Mouse (Mus musculus): Measurements from ENCODE around the gene Morn1.

The Morn1 gene

DNA sequence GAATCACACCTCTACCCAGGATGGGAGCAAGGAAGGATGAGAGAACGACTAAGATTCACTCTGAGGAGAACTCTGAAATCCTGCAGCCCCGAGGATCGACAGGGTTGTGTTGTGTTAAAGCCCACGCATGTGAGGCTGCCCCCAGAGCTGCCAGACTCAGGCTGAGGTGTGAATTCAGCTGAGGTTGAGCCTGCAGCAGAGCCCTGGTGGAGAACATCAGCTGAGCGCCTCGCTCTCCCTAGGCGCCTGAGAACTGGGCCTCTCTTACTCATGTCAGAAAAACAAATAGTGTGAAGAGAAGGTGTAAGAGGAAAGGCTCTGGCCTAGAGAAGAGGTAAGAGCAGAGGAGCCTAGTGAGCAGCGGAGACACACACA, 72.2 kb downstream of the Morn1 start:
- no peak for DNase-seq (ENCODE audit: low spot score in 2 of 2)

DNA sequence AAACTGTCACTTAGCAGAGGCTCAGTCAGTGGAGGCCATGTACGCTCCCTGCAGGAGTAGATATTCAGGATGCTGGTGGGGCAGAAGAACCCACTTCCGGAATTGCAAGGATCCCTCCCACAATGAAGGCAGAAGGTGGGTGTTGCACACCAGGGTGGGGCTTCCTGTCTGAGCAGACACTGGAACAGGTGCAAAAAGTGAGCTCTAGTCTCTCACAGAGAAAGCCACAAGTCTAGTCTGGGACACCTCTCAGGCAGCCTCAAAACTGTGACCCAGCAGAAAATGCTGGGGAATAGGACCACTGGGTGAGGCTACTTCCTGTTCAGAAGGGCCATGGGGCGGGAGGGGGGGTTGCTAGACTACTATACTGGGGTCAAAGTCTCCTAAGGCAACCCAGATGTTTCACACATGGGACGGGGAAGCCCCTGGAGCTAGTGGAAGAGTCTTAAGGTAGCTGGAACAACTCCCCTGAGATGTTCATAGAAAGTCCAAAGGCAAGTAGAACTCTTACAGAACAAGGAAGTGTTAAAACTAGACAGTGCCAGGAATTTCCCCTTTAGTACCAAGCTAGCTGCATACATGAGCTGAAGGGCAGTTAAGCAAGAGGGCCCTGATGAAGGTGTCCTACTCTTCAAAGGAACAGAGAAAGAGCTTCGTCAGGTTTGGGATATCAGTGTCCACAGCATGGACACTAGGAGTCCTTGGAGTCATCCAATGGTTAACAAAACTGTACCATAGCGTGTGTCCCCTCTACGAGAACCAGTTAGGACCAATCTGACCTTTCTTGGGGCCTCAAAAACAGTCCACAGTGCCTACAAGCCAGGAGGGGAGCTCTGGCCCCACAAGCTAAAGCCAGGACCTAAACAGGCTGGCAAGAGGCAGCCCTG, 76.3 kb downstream of the Morn1 start:
- peak in 1 of 2 experiments; percentile 38 for DNase-seq (ENCODE audit: low spot score in 2 of 2)

DNA sequence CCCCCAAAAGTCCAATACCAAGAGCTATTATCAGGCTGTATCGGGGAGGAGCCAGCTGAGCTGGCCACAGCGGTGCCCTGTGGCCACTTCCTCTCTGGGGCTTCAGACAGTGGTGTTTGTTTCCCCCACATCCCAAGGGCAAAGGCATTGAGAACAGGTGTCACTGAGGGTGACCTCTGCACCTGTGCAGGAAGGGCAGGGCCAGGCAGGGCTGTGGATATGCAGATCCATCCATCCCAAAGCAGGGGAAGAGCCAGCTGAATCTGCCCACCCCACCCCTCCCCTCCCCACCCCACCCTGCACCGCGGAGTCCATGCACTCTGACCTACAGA, 76.9 kb downstream of the Morn1 start:
- DNase-seq (ENCODE audit: low spot score in 2 of 2) = no peak

DNA sequence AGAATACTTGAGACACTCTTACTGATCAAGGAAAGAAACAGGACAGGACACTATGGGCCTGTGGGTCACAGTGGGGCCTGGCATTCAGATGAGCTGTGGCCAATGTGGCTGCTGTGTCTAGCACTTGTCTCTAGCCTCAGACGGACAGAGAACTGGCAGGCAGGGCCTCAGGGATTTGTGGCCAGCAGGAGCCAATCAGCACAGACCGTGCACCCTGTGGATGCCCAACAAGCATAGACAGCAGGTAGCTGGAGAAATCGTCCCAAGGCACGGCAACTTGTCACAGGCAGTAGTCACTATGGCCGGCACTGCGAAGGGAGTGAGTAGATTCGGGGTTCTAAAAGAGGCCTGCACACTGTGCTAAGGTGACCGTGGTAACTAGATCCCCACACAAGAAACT, 77.3 kb downstream of the Morn1 start:
- no peak for DNase-seq (ENCODE audit: low spot score in 2 of 2)

DNA sequence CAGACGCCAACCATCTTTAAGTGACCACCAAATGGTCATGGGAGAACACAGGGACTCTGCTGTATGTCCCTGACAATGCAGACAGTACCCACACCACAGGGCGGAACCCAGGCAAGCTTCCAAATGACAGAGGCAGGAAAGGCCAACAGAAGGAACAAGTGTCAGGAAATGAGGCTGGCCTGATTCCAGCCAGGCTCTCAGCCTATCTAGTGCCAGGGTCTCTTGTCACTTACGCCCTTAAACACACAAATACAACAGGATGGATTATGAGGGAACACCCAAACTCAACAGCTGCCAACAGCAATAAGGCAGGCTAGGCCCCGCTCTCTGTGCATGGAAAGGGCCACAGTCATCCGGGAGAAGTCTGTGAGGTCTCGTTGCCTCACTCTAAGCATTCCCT, 78.2 kb downstream of the Morn1 start:
- DNase-seq (ENCODE audit: low spot score in 2 of 2) = no peak

DNA sequence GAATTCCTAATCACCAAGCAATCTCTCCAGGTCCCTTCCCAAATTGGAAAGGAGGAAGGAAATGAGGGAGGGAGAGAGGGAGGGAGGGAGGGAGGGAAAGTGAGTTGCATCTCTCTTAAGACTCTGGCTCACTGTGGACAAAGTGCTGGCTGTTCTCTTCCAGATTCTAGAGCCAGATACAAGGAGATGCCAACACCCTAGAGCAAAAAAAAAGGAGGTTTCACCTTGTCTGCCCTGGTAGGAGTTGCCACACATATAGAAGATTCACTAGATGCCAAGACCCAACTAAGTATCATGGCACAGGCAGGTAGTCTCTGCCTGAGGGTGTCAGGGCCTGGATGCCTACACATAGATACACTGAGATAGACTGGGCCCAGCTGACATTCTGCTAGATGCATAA, 79.5 kb downstream of the Morn1 start:
- DNase-seq (ENCODE audit: low spot score in 2 of 2) = no peak

DNA sequence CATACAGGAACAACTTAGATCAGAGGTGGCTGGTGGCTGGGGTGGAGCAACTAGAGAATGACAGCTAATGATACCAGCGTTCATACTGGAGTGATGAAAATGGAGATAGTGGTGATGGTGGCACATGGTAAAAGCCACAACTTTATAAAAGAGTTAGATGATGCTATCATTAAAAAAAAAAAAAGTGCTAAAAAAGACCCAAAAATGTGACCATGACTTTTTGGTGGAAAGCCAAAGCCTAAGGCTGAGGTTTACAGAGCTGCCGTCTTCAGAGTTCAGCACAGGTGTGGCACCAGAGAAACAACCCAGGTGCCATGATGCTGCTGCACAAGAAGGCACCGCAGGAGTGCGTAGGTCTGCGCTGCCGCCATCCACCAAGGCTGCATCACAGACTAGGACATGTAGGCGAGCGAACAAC, 82.5 kb downstream of the Morn1 start:
- DNase-seq (ENCODE audit: low spot score in 2 of 2) = no peak

DNA sequence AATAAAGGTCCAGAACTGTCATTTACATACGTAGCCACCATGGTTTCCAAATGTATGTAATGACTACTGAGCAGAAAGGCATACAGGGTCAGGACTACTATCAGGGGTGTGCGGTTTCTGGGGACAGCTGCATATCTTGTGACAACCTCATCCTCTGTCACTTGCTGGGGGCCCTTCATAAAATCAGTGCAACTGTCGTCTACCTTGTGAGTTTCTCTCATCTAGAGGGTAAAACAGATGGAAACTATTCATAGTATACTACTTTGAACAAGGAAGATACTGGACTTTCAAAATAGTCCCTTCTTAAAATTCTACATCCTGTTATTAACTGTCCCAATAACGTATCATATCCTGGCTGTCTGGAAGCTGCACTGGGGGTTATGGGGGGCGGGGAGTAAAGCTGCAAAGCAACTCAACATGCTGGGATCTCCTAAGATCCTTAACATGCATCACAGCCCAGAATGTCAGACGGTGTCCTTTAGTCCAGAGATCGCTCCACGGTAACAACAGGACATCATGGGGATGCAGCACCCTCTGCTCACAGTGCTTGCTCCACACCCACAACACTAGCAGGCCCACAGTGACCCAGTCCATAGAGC, 84.3 kb downstream of the Morn1 start:
- no peak for DNase-seq (ENCODE audit: low spot score in 2 of 2)

DNA sequence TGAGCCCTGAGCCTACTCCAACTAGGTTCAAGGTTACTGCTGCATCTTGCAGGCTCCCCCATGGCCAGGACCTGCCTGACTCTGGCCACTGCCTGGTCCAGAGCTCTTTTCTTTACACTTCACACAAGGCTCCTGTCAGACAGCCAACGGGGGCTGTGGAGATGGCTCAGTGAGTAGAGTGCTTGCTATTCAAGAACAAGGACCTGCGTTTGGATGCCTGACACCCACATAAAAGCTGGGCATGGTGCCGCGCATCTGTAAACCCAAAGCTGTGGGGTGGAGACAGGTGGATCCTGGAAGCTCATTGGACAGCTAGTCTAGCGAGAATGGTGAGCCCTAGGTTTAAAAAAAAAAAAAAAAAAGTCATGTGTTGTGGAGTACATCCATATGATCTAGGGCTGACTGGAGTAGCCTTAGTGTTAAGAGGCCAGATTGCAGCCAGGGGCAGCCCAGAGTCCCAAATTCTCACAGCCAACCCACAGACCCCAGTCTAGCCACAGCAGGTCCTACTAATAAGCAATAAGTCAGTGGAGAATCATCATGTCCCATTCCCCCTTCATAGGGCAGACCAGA, 85.7 kb downstream of the Morn1 start:
- DNase-seq (ENCODE audit: low spot score in 2 of 2) = no peak

DNA sequence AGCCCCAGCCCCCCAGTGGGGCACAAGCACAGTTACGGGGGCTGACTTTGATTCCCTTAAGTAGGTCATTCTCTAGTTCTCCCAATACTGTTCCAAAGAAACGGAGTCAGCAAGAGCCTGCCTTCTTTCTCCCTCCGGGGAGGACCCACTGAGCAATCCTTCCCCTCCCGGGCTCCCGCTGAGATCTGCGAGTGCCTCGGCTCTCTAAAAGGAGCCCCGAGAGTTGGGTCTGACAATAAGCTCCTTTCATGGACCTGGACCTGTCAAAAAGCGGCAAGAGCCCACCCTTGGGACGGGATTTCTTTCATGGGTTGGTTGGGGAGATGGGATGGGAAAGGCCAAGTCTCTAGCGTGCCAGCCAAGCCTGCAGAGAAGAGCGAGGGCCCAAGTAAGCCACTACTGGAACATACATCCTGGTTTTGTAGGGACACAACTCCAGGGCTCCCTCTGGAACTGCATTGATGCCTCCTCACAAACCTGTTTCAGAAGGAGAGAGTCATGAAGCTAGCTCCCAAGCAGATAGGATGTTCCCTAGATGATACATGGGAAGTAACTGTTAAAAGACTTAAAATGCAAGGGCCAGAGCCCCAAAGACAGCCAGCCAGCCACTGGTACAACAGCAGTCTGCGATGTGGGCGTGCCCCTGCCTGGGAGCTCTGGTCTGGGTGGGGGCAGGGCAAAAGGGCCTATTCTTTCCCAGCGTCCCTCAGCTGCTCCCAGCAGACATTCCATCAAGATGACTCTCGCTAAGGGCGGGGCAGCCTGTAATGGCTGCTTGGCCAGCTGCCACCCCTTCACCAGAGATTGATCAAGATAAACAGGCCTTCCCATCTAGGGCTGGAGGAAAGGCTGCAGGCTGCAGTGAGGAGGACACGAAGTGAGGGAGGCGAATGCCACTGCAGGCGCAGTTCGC, 86.8 kb downstream of the Morn1 start:
- DNase-seq (ENCODE audit: low spot score in 2 of 2) = peak in 1 of 2 experiments; percentile 16

DNA sequence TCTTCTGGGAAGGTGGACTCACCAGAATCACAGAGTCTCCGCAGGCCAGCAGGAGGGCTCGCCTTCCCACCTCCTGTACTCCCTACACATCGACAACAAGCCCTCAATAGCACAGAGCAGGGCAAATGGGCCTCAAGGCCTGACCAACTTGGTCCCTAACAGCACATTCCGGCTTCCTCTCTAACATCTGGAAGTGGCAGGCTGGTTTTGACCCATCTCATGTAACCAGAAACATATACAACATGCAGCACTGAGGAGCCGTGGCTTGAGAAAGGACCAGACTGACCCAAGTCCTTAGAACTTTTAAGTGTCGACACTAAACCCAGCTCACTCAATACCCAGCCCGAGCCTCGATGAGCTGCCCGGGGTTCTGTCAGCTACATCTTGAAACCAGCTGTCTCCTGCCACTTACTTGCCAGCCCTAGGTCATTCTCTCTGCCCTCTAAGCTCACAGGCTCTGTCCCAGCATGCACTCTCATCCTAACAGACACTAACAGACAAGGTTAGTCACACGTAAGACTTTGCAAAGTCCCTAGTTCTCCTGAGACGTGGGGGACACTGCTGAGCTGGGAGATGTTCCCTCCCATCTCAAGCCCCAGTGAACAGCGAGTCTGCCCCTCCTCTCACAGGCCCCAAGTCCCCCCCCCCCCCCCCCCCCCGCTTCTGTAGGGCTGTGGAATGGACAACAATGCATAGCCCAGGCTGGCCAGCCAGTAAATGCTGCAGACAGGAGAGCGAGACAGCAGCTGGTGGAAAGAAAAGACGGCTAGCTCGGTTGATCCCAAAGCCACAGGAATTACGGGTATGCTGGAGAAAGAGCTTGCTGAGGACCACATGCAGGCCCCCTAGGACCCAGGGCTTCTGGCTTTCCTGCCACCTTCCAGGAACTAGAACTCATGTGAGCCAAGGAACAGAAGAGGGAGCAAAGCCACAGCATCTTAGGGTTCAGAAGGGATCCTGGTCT, 87.7 kb downstream of the Morn1 start:
- no peak for DNase-seq (ENCODE audit: low spot score in 2 of 2)

DNA sequence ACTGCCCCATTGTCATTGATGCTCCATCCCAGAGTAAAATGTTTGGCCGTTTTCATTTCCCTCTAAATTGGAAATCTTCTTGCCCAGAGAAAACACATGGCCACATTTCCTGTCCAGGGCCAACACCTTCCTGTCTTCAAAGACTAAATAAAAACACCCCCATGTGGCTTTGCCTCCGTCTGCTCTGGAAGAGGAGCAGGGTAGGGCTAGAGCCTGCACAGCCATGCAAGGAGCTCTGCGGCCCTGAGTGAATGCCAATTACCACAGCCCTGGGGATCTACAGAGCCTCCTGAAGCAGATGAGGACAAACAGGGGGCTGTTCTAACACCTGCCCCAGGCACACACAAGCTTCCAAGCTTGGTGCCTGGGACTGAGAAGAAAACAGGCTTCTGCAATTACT, 89.8 kb downstream of the Morn1 start:
- DNase-seq (ENCODE audit: low spot score in 2 of 2) = no peak

DNA sequence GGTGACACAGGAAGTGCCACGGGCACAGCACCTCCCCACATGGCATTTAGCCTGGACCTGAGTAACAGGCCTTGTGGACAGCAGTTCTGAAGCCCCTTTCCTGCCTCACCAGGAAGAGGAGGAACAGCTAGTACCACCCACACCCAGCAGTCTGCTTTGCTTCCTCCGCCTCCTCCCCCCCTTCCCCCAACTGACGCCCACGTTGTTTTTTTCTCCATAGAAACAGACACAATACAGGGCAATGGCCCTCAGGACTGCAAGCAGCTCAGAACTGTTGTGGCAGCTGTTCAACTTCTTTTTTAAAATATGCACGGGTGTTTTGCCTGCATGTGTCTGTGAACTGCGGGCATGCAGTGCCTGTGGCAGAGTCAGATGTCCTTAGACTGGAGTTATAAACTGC, 91.9 kb downstream of the Morn1 start:
- DNase-seq (ENCODE audit: low spot score in 2 of 2) = peak in 1 of 2 experiments; percentile 21

DNA sequence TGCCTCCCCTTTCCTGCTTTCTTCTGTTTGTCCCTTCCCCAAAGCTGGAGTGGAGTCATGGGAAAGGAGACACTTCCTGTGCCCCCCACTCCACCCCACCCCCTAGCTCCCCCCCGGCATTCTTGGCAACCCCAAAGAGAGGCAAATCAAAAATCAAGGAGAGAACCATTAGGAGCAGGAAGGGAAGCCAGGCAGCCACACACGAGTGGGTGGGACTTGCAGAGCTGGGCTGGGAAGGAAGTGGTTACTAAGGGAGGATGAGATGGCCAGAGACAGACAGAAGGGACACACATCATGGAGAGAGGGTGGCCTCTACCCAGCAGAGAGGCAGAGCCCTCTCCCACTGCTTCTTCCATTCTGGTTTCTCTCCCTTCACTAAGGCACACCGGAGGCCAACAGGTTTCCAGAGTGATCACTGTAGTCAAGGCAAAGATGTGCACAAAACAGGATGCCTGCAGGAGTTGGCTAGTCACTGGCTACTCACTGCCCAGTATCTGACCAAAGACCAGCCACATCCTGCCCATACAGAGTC, 92.7 kb downstream of the Morn1 start:
- DNase-seq (ENCODE audit: low spot score in 2 of 2) = no peak

DNA sequence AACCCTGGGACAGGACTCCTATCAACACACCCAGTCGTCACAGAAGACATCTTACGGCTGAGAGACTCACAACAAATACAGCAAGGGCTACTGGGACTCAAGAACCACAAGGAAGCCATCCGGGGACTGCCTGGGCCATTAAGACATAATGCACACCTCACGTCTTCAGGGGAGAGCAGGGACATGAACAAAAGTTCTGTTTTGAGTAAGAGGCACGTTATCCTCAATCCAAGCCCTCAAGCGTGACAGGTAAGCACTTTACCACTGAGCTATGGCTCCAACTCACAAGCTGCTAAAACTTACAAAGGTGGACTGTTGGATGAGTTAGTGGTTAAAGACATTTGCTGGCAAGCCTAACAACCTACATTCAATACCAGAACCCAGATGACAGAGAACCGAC, 96.8 kb downstream of the Morn1 start:
- no peak for DNase-seq (ENCODE audit: low spot score in 2 of 2)

DNA sequence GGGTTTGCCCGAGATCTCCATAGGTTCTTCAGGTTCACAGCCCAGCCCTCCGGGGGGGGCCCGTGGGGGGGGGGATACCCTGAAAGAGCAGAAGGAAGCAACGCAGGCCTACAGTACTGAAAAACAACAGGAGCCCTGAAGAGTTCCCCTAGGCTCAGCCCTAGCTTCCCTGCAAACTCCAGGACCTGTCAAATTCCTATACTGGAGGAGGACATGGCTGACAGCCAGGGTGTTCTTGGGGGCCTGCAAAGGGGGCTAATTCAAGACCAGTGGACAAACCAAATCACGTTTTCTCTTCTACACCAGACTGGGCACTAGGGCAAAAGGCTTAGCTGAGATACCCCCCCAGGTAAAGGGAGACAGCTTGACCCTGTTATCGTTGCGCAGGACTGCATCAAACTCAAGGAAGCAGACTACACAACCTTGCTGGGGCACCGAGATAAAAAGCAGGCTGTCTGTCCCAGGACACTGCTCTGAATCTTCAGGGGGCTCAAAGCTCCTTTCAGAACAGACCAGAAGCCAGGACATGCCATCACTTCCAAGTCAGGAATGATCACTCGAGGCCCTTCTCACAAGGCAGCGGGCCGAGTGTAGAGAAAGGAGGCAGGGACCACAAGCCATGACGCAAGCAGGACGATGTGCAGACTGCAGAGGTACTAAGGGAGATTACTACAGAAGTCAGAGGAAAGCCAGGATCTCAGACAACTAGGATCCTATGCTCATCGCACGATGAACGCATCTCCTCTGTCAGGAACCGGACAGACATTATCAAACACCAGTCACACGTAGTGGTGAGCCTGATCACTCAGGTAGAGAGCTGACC, 98.1 kb downstream of the Morn1 start:
- DNase-seq (ENCODE audit: low spot score in 2 of 2) = no peak

DNA sequence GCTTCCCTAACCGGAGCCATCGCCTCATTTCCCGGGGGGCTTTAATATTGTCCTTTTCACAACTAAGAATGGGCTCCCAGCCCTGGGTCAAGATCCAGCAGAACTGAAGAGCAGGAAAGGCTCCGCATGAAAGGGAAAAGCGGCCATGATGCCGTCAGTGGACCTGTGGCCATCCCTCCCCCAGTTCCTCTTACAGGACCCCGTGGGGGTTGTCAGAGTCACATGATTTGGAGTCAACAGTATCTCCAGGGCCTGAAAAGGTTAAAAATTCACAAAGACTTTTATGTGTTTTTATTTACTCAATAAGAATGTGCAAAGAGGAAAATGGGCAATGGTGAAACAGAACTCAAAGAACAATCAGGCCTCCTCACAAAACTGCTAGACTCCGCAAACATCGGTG, 99.5 kb downstream of the Morn1 start:
- no peak for DNase-seq (ENCODE audit: low spot score in 2 of 2)

DNA sequence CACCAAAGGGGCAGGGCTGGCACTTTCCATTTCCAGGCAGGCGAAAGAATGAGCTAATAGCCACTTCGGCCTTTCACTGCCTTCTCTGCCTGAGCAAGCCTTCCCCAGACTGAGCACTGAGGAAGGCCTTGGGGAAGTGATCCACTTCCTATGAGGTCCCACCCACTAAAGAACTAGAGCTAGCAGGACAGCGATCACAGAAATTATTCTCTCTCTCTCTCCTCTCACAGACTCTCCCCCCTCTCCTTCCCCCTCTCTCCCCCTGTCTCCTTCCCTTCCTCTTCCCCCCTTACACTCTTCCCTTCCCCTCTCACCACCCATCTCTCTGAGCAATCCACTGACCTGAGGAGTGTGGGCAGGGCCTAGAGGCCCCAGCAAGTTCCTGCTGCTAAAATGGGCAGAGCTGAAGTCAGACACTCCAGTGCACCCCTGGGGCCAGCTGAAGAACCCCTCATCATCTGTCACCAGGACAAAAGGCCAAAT, 100.9 kb downstream of the Morn1 start:
- no peak for DNase-seq (ENCODE audit: low spot score in 2 of 2)

DNA sequence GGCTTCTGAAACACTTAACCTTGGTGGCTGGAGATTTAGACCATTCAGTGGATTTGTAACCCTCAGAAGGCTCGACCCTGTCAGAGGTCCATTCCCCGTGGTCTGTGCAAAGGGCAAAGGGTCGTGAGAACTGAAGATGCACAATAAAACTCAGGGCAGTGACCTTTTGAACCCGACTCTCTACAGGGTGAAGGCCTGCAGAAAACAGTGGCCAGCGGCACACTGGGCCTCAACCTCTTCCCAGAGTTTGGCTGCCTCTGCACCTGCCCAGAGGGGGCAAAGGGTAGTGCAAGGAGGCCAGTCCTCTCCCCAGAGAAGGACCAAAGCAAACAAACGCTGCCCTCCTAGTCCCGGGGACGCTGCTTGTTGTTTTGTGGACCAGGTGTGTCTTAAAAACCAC, 102.0 kb downstream of the Morn1 start:
- DNase-seq (ENCODE audit: low spot score in 2 of 2) = no peak

DNA sequence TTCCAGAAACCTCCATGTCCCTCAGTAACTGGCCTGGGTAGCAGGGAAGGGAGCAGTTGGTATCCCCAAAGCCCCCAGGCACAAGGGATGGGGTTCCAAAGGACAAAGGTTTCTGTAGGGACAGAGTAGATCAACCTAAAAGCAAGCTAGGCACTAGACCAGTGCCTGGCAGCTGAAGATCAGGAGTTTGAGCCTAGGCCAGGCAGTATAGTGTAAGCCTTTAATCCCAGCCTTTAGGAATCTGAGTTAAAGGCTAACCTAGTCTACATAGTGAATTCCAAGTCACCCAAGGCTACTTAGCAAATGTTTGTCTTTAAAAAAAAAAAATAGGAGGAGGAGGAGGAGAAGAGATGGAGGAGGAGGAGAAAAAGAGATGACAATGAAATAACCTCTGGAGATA, 102.4 kb downstream of the Morn1 start:
- DNase-seq (ENCODE audit: low spot score in 2 of 2) = no peak

All from spleen, postnatal 14 days (tissue).